Mouse (Mus musculus) hindbrain, embryonic 16.5 days (tissue): ENCODE results near the gene Tnpo2. TPM values are rescaled to one million over a fixed set of nuclear protein-coding genes. Genes with fewer than 3 reads are reported as not detected.

ENCODE experiments used
- microRNA-seq: library from miRNA; unstranded; fragments of <30 nt; microRNA quantifications from one replicate; pipeline ENCODE4, GENCODE M21; 2017
- polyA plus RNA-seq: library from polyadenylated mRNA; unstranded; fragments of >200 nt; fragmentation: Nextera tagmentation; extraction: Ambion mirVana; gene quantifications from 2 replicates; pipeline ENCODE4 v1.2.1, GENCODE M21; 2015

Tnpo2 gene
- polyA plus RNA-seq, 1 experiment from 2014 or later: 62.7 TPM

Small RNA genes within 50 kb of the gene (microRNA-seq; reads per million reads assigned to microRNA genes)
- gene Mir7070: 1.9 reads per million

Other genes with a start within 250 kb of the Tnpo2 start
- 94.3 and 109 TPM in 2 replicates for gene Nfix, start 236.6 kb upstream of the Tnpo2 start, polyA plus RNA-seq
- gene Dand5, start 214.1 kb upstream of the Tnpo2 start, polyA plus RNA-seq: 15.4 and 17.1 TPM in 2 replicates
- 40.6 and 40.7 TPM in 2 replicates for gene Gadd45gip1, start 205.4 kb upstream of the Tnpo2 start, polyA plus RNA-seq
- gene Rad23a, start 196.2 kb upstream of the Tnpo2 start, polyA plus RNA-seq: 78.2 and 95.4 TPM in 2 replicates
- 743 and 792 TPM in 2 replicates for gene Calr, start 190.0 kb upstream of the Tnpo2 start, polyA plus RNA-seq
- 112 and 114 TPM in 2 replicates for gene Farsa, start 179.9 kb upstream of the Tnpo2 start, polyA plus RNA-seq
- 38.1 and 46.6 TPM in 2 replicates for gene Syce2, start 164.8 kb upstream of the Tnpo2 start, polyA plus RNA-seq
- gene Gcdh, start 143.0 kb upstream of the Tnpo2 start, polyA plus RNA-seq: 41.4 and 42.8 TPM in 2 replicates
- 0.39 and 0.56 TPM in 2 replicates for gene Klf1, start 135.0 kb upstream of the Tnpo2 start, polyA plus RNA-seq
- 6.4 and 7.0 TPM in 2 replicates for gene Dnase2a, start 128.4 kb upstream of the Tnpo2 start, polyA plus RNA-seq
- gene Mast1, start 99.6 kb upstream of the Tnpo2 start, polyA plus RNA-seq: 71.4 and 77.4 TPM in 2 replicates
- 3.0 and 3.2 TPM in 2 replicates for gene Rtbdn, start 89.9 kb upstream of the Tnpo2 start, polyA plus RNA-seq
- gene Gm49661, start 67.5 kb upstream of the Tnpo2 start, polyA plus RNA-seq: not detected in 2 replicates
- 1,040 and 1,063 TPM in 2 replicates for gene Prdx2, start 67.3 kb upstream of the Tnpo2 start, polyA plus RNA-seq
- 55.8 and 57.5 TPM in 2 replicates for gene Rnaseh2a, start 67.1 kb upstream of the Tnpo2 start, polyA plus RNA-seq
- 4.3 and 5.3 TPM in 2 replicates for gene Junb, start 58.2 kb upstream of the Tnpo2 start, polyA plus RNA-seq
- gene Hook2, start 46.3 kb upstream of the Tnpo2 start, polyA plus RNA-seq: 37.9 and 39.6 TPM in 2 replicates
- gene Best2, start 22.4 kb upstream of the Tnpo2 start, polyA plus RNA-seq: 0.10 and 0.21 TPM in 2 replicates
- 159 and 170 TPM in 2 replicates for gene Asna1, start 11.6 kb upstream of the Tnpo2 start, polyA plus RNA-seq
- gene Trir, start 10.1 kb upstream of the Tnpo2 start, polyA plus RNA-seq: 100 and 110 TPM in 2 replicates
- gene Fbxw9, start 23.1 kb downstream of the Tnpo2 start, polyA plus RNA-seq: 75.8 and 83.2 TPM in 2 replicates
- gene Gm5741, start 31.1 kb downstream of the Tnpo2 start, polyA plus RNA-seq: 1.2 TPM in 1 of 2 replicates, not detected in the other
- gene Dhps, start 34.8 kb downstream of the Tnpo2 start, polyA plus RNA-seq: 112 and 119 TPM in 2 replicates
- 111 and 116 TPM in 2 replicates for gene Wdr83os, start 43.8 kb downstream of the Tnpo2 start, polyA plus RNA-seq
- 45.5 and 50.6 TPM in 2 replicates for gene Wdr83, start 44.4 kb downstream of the Tnpo2 start, polyA plus RNA-seq
- gene Man2b1, start 46.4 kb downstream of the Tnpo2 start, polyA plus RNA-seq: 23.1 TPM in 2 replicates
- 4.3 and 4.6 TPM in 2 replicates for gene Zfp791, start 86.2 kb downstream of the Tnpo2 start, polyA plus RNA-seq
- not detected in 2 replicates for gene Cks1brt, start 115.0 kb downstream of the Tnpo2 start, polyA plus RNA-seq
- not detected in 2 replicates for gene Olfr371, start 189.1 kb downstream of the Tnpo2 start, polyA plus RNA-seq